Mouse (Mus musculus) adrenal gland, postnatal 25 days (tissue): ENCODE data around the gene Fbxw19. TPM values are rescaled to one million over a fixed set of nuclear protein-coding genes. Genes with fewer than 3 reads are reported as not detected.
"Not testable (repeated sequence)": the region's sequence is repeated elsewhere in the genome, so short reads cannot be mapped to it uniquely, and the experiment has no call there.

Experiments used
- DNase-seq: peaks from one replicate; pipeline ENCODE4 v3.0.0; 2021; ENCODE audit warnings: mixed read lengths
- long read RNA-seq: library from polyadenylated mRNA; stranded (forward); transcript quantifications from one replicate; pipeline ENCODE4 v2.0.0, GENCODE M21; 2021
- total RNA-seq: library from RNA; stranded (reverse); gene quantifications from 2 replicates; pipeline ENCODE4 v1.2.3, GENCODE M21; 2021

Fbxw19 gene
- not detected in 2 replicates for total RNA-seq
- long read RNA-seq, result 0 reads

GRCm38 (mm10) chr9:109495775-109496174 is at the start of gene Fbxw19:
Gene Fbxw19 (minus strand): TSS chr9:109495875.
- DNase-seq, result not testable (repeated sequence)

DNA sequence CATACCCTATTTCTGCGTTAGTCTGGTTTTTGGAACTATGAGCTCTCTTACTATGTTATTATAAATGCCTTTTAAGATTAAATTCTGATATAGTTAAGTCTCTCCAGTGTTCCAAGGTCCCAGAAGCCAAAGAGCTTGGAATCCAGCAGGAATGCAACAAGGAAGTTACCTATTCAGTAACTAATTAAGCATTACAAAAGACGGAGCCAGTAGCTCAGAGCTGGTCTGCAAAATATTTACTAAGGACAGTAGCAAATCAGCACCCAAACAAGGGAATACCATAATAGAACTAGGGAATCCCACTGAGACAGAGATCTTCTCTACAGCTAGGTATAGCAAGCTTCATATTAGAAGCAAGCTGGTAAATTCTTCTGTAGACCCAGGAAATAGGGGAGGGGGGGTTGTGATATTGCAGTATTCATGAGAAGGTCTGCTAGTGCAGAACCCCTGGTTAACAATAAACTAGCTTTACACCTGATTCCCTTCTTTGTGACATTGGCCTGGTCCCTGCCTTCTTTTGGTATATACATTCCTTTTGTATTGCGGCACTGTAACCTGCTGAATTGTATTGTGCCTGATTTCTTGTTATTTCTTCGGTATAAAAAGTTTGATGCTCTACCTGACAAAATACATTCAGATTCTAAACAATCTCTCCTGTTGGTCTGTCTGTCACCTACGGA is 27.9 kb upstream of the Fbxw19 start:
- DNase-seq, result no peak

GRCm38 (mm10) chr9:109449040-109449439 is 46.6 kb downstream of the Fbxw19 start, which contains the start of gene Fbxw16:
Gene Fbxw16 (minus strand): TSS chr9:109449140.
- no peak for DNase-seq

GRCm38 (mm10) chr9:109432956-109433355 is 62.7 kb downstream of the Fbxw19 start:
- no peak for DNase-seq

Other genes with a start within 250 kb of the Fbxw19 start
- gene Fbxw14, start 208.2 kb downstream of the Fbxw19 start, total RNA-seq, result not detected in 2 replicates
- not detected in 2 replicates for gene Fbxw28, start 156.2 kb downstream of the Fbxw19 start, total RNA-seq
- gene Fbxw22, start 91.6 kb downstream of the Fbxw19 start, total RNA-seq, result not detected in 2 replicates
- gene Fbxw16, start 46.7 kb downstream of the Fbxw19 start, total RNA-seq, result not detected in 2 replicates
- gene Fbxw15, start 72.4 kb upstream of the Fbxw19 start, total RNA-seq, result not detected in 2 replicates
- not detected in 2 replicates for gene Fbxw24, start 130.2 kb upstream of the Fbxw19 start, total RNA-seq
- gene Fbxw25, start 168.8 kb upstream of the Fbxw19 start, total RNA-seq, result not detected in 2 replicates
- not detected in 2 replicates for gene Fbxw18, start 206.8 kb upstream of the Fbxw19 start, total RNA-seq